Mouse (Mus musculus): Measurements from ENCODE around the gene Ep300. TPM values are rescaled to one million over a fixed set of nuclear protein-coding genes. Genes with fewer than 3 reads are reported as not detected.

The Ep300 gene
- polyA plus RNA-seq, 1 experiment from 2014 or later: 41.7 TPM

DNA sequence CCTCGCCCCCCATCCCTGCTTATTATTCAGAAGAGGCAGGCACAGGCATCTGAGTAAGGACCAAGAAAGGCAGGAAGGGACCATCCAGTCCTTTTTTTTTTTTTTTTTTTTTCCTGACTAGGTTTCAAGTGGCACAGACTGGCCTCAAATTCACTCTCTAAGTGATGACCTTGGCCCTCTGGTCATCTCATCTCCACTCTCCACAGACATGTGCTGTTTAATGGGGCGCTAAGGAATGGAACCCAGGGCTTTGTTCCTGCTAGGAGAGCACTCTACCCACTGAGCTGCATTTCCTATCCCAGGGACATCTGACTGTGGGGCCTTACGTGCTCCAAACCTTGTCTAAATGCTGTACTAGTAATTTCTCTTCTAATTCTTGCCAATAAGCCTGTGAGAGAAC is 29.2 kb upstream of the Ep300 start:
- WGBS: 68% methylated on average over 3 of the region's 3 CpGs
- no peaks in the 10 kb centered on the region for H3K9me3 ChIP-seq (ENCODE audit: control insufficient read depth, low read length)
- H3K9ac ChIP-seq (ENCODE audit: low read depth, low read length): no peak overlapping the region
- H3K4me3 ChIP-seq (ENCODE audit: low read depth, low read length): no peak overlapping the region
- H3K27me3 ChIP-seq (ENCODE audit: control insufficient read depth, insufficient read depth, low read length): no peaks in the 10 kb centered on the region
- H3K27ac ChIP-seq (ENCODE audit: low read depth, low read length): no peak overlapping the region
- no peaks in the 10 kb centered on the region for H3K4me1 ChIP-seq (replicated peaks; ENCODE audit: control insufficient read depth, insufficient read depth, low read length)
- ATAC-seq (ENCODE audit: low FRiP score): no peak
- no peaks in the 10 kb centered on the region for H3K36me3 ChIP-seq (ENCODE audit: control insufficient read depth, insufficient read depth, low read length)
- no peak for DNase-seq (ENCODE audit: low spot score)
- H3K4me2 ChIP-seq (replicated peaks; ENCODE audit: low read depth, low read length): no peak overlapping the region

DNA sequence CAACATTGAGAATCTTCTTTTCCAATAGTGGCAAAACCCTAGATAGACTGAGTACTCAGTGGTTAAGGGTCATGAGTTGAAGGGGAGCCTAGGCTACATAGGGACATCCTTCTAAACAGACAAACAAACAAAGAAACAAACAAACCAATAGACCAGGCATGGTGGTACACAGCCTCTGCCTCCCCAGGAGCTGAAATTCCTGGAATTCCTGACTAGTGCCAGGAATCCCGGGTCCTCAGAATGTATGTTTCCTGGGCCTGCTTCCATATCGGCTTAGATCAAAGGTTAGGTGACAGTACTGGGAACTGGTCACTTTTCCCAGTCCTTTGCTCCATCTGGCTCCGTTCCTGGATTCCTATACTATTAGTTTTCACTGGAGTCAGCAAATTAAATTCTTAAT is 23.6 kb upstream of the Ep300 start:
- H3K9me3 ChIP-seq (ENCODE audit: control insufficient read depth, low read length): no peaks in the 10 kb centered on the region
- H3K4me2 ChIP-seq (replicated peaks; ENCODE audit: low read depth, low read length): no peak overlapping the region
- no peak overlapping the region for H3K9ac ChIP-seq (ENCODE audit: low read depth, low read length)
- H3K36me3 ChIP-seq (ENCODE audit: control insufficient read depth, insufficient read depth, low read length): no peaks in the 10 kb centered on the region
- no peaks in the 10 kb centered on the region for H3K4me1 ChIP-seq (replicated peaks; ENCODE audit: control insufficient read depth, insufficient read depth, low read length)
- H3K4me3 ChIP-seq (ENCODE audit: low read depth, low read length): no peak overlapping the region
- H3K27ac ChIP-seq (ENCODE audit: low read depth, low read length): no peak overlapping the region
- DNase-seq (ENCODE audit: low spot score) (no peak), ATAC-seq (ENCODE audit: low FRiP score) (no peak)
- 46% methylated on average over 3 of the region's 3 CpGs for WGBS
- H3K27me3 ChIP-seq (ENCODE audit: control insufficient read depth, insufficient read depth, low read length): no peaks in the 10 kb centered on the region

DNA sequence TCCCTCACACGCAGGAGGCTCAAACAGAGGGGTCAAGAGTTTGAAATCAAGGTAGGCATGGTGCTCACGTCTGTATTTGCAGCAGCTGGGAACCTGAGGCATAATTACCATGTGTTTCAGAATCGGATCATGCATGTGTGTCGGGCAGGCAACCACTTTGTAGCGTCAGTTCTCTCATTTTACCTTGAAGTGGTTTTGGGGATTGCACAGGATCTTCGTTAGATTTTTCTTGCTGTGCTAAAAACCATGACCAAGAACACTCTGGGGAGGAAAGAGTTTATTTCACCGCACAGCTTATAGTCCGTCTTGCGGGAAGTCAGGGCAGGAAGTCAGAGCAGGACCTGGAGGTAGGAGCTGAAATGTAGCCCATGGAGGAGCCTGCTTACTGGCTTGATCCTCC is 23.2 kb upstream of the Ep300 start:
- Histone ChIP-seq H3K4me3 (ENCODE audit: low read depth, low read length) (no peak overlapping the region), H3K27ac (ENCODE audit: low read depth, low read length) (no peak overlapping the region), H3K4me1 (replicated peaks; ENCODE audit: control insufficient read depth, insufficient read depth, low read length) (no peaks in the 10 kb centered on the region), H3K9me3 (ENCODE audit: control insufficient read depth, low read length) (no peaks in the 10 kb centered on the region), H3K4me2 (replicated peaks; ENCODE audit: low read depth, low read length) (no peak overlapping the region), H3K9ac (ENCODE audit: low read depth, low read length) (no peak overlapping the region), H3K27me3 (ENCODE audit: control insufficient read depth, insufficient read depth, low read length) (no peaks in the 10 kb centered on the region), H3K36me3 (ENCODE audit: control insufficient read depth, insufficient read depth, low read length) (no peaks in the 10 kb centered on the region)
- no peak for ATAC-seq (ENCODE audit: low FRiP score)
- no peak for DNase-seq (ENCODE audit: low spot score)
- WGBS: 81% methylated on average over 9 of the region's 9 CpGs

GRCm38 (mm10) chr15:81562491-81563488 is 22.4 kb upstream of the Ep300 start:
- ATAC-seq (ENCODE audit: low FRiP score) (no peak), DNase-seq (ENCODE audit: low spot score) (peak; percentile 13)
- Histone ChIP-seq H3K4me1 (replicated peaks; ENCODE audit: control insufficient read depth, insufficient read depth, low read length) (no peaks in the 10 kb centered on the region), H3K27me3 (ENCODE audit: control insufficient read depth, insufficient read depth, low read length) (no peaks in the 10 kb centered on the region), H3K27ac (ENCODE audit: low read depth, low read length) (no peak overlapping the region), H3K9me3 (ENCODE audit: control insufficient read depth, low read length) (no peaks in the 10 kb centered on the region), H3K9ac (ENCODE audit: low read depth, low read length) (no peak overlapping the region), H3K36me3 (ENCODE audit: control insufficient read depth, insufficient read depth, low read length) (no peaks in the 10 kb centered on the region), H3K4me3 (ENCODE audit: low read depth, low read length) (no peak overlapping the region), H3K4me2 (replicated peaks; ENCODE audit: low read depth, low read length) (no peak overlapping the region)
- WGBS: 43% methylated on average over 9 of the region's 9 CpGs

DNA sequence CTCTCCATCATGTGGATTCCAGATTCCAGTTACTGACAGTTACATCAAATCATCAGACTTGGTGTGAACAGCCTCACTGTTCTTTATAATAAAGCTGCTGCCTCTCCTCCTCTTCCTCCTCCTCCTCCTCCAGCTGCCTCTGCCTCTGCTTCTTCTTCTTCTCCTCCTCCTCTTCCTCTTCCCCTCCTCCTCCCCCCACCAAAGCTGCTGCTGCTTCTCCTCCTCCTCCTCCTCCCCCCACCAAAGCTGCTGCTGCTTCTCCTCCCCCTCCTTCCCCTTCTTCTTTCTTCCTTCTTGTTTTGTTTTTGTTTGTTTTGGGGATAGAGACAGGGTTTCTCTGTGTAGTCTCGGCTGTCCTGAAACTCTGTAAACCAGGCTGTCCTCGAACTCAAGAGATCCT is 17.1 kb upstream of the Ep300 start:
- 38% methylated on average over 2 of the region's 2 CpGs for WGBS
- H3K4me2 ChIP-seq (replicated peaks; ENCODE audit: low read depth, low read length): no peak overlapping the region
- H3K4me1 ChIP-seq (replicated peaks; ENCODE audit: control insufficient read depth, insufficient read depth, low read length): no peaks in the 10 kb centered on the region
- H3K4me3 ChIP-seq (ENCODE audit: low read depth, low read length): no peak overlapping the region
- DNase-seq (ENCODE audit: low spot score): no peak
- H3K36me3 ChIP-seq (ENCODE audit: control insufficient read depth, insufficient read depth, low read length): no peaks in the 10 kb centered on the region
- no peaks in the 10 kb centered on the region for H3K27me3 ChIP-seq (ENCODE audit: control insufficient read depth, insufficient read depth, low read length)
- no peaks in the 10 kb centered on the region for H3K9me3 ChIP-seq (ENCODE audit: control insufficient read depth, low read length)
- no peak for ATAC-seq (ENCODE audit: low FRiP score)
- H3K27ac ChIP-seq (ENCODE audit: low read depth, low read length): no peak overlapping the region
- H3K9ac ChIP-seq (ENCODE audit: low read depth, low read length): no peak overlapping the region

- no peak for ATAC-seq (ENCODE audit: low FRiP score)
- WGBS: 77% methylated on average over 1 of the region's 2 CpGs
Measured at GRCm38 (mm10) chr15:81568592-81568991, 16.6 kb upstream of the Ep300 start.

DNA sequence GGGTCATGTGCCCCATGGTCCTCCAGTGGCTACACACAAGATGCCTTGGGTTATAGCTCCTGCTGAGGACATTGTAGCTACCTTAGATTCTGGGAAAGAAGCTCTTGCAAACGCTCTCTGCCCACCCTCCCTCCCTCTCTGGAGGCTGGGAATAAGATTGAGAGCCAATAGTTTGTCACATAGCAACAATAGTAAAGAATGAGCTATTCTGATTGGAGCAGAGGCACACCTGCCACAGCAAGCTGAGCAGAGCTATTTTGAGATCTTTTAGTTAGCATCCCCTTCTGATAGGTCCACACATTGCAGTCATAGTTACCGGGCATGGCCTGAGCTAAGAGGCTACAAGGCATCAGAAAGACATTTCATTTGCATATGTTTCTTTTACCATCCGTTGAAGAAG is 8.2 kb upstream of the Ep300 start:
- no peak overlapping the region for H3K9ac ChIP-seq (ENCODE audit: low read depth, low read length)
- no peak overlapping the region for H3K4me3 ChIP-seq (ENCODE audit: low read depth, low read length)
- ATAC-seq (ENCODE audit: low FRiP score) (no peak), DNase-seq (ENCODE audit: low spot score) (no peak)
- no peaks in the 10 kb centered on the region for H3K9me3 ChIP-seq (ENCODE audit: control insufficient read depth, low read length)
- no peaks in the 10 kb centered on the region for H3K36me3 ChIP-seq (ENCODE audit: control insufficient read depth, insufficient read depth, low read length)
- H3K27ac ChIP-seq (ENCODE audit: low read depth, low read length): no peak overlapping the region
- WGBS: 13% methylated on average over 3 of the region's 3 CpGs
- no peaks in the 10 kb centered on the region for H3K27me3 ChIP-seq (ENCODE audit: control insufficient read depth, insufficient read depth, low read length)
- H3K4me2 ChIP-seq (replicated peaks; ENCODE audit: low read depth, low read length): no peak overlapping the region
- H3K4me1 ChIP-seq (replicated peaks; ENCODE audit: control insufficient read depth, insufficient read depth, low read length): no peaks in the 10 kb centered on the region

More at GRCm38 (mm10) chr15:81568592-81568991, 16.6 kb upstream of the Ep300 start:
- DNase-seq (ENCODE audit: low spot score): no peak
- no peaks in the 10 kb centered on the region for H3K4me1 ChIP-seq (replicated peaks; ENCODE audit: control insufficient read depth, insufficient read depth, low read length)
- H3K9ac ChIP-seq (ENCODE audit: low read depth, low read length): no peak overlapping the region
- H3K9me3 ChIP-seq (ENCODE audit: control insufficient read depth, low read length): no peaks in the 10 kb centered on the region
- no peak overlapping the region for H3K4me3 ChIP-seq (ENCODE audit: low read depth, low read length)
- H3K4me2 ChIP-seq (replicated peaks; ENCODE audit: low read depth, low read length): no peak overlapping the region
- H3K36me3 ChIP-seq (ENCODE audit: control insufficient read depth, insufficient read depth, low read length): no peaks in the 10 kb centered on the region
- H3K27ac ChIP-seq (ENCODE audit: low read depth, low read length): no peak overlapping the region
- H3K27me3 ChIP-seq (ENCODE audit: control insufficient read depth, insufficient read depth, low read length): no peaks in the 10 kb centered on the region

GRCm38 (mm10) chr15:81577743-81578165 is 7.4 kb upstream of the Ep300 start:
- no peaks in the 10 kb centered on the region for H3K27me3 ChIP-seq (ENCODE audit: control insufficient read depth, insufficient read depth, low read length)
- no peak overlapping the region for H3K4me2 ChIP-seq (replicated peaks; ENCODE audit: low read depth, low read length)
- no peak overlapping the region for H3K4me3 ChIP-seq (ENCODE audit: low read depth, low read length)
- ATAC-seq (ENCODE audit: low FRiP score): no peak
- no peaks in the 10 kb centered on the region for H3K4me1 ChIP-seq (replicated peaks; ENCODE audit: control insufficient read depth, insufficient read depth, low read length)
- H3K9ac ChIP-seq (ENCODE audit: low read depth, low read length): no peak overlapping the region
- 92% methylated on average over 7 of the region's 7 CpGs for WGBS
- no peaks in the 10 kb centered on the region for H3K9me3 ChIP-seq (ENCODE audit: control insufficient read depth, low read length)
- no peak for DNase-seq (ENCODE audit: low spot score)
- no peak overlapping the region for H3K27ac ChIP-seq (ENCODE audit: low read depth, low read length)
- H3K36me3 ChIP-seq (ENCODE audit: control insufficient read depth, insufficient read depth, low read length): no peaks in the 10 kb centered on the region

GRCm38 (mm10) chr15:81584466-81584865 is 685 bp upstream of the Ep300 start:
- H3K27me3 ChIP-seq (ENCODE audit: control insufficient read depth, insufficient read depth, low read length): no peaks in the 10 kb centered on the region
- no peak overlapping the region for H3K27ac ChIP-seq (ENCODE audit: low read depth, low read length)
- DNase-seq (ENCODE audit: low spot score) (no peak), ATAC-seq (ENCODE audit: low FRiP score) (no peak)
- 16% methylated on average over 3 of the region's 3 CpGs for WGBS
- peak overlapping the region; percentile 40 for H3K9ac ChIP-seq (ENCODE audit: low read depth, low read length)
- H3K4me2 ChIP-seq (replicated peaks; ENCODE audit: low read depth, low read length): peak overlapping the region; percentile 38
- peak overlapping the region; percentile 92 for H3K4me3 ChIP-seq (ENCODE audit: low read depth, low read length)
- H3K9me3 ChIP-seq (ENCODE audit: control insufficient read depth, low read length): no peaks in the 10 kb centered on the region
- H3K4me1 ChIP-seq (replicated peaks; ENCODE audit: control insufficient read depth, insufficient read depth, low read length): no peaks in the 10 kb centered on the region
- no peaks in the 10 kb centered on the region for H3K36me3 ChIP-seq (ENCODE audit: control insufficient read depth, insufficient read depth, low read length)
